Mouse (Mus musculus): Measurements from ENCODE around the gene Mettl16.

Mettl16 gene

GRCm38 (mm10) chr11:74770595-74771207, at the start of gene Mettl16:
Gene Mettl16, plus strand, starts transcription at chr11:74770830.
- DNase-seq (ENCODE audit: low spot score), result peak; percentile 99

- no peak for DNase-seq (ENCODE audit: low spot score)
Measured at GRCm38 (mm10) chr11:74721141-74721540, 49.5 kb upstream of the Mettl16 start.

- DNase-seq (ENCODE audit: low spot score), result no peak
Measured at GRCm38 (mm10) chr11:74721971-74722370, 48.7 kb upstream of the Mettl16 start.

GRCm38 (mm10) chr11:74723357-74724234, 47.0 kb upstream of the Mettl16 start:
- DNase-seq (ENCODE audit: low spot score), result peak; percentile 88

GRCm38 (mm10) chr11:74724235-74724791, 46.3 kb upstream of the Mettl16 start, which contains the start of gene Pafah1b1:
Gene Pafah1b1, minus strand, starts transcription at chr11:74724670.
- DNase-seq (ENCODE audit: low spot score), result peak; percentile 96

- peak; percentile 25 for DNase-seq (ENCODE audit: low spot score)
Measured at GRCm38 (mm10) chr11:74725181-74725580, 45.4 kb upstream of the Mettl16 start.

GRCm38 (mm10) chr11:74734917-74735316, 35.7 kb upstream of the Mettl16 start:
- DNase-seq (ENCODE audit: low spot score), result no peak

- no peak for DNase-seq (ENCODE audit: low spot score)
Measured at GRCm38 (mm10) chr11:74737861-74738260, 32.8 kb upstream of the Mettl16 start.

GRCm38 (mm10) chr11:74748022-74748421, 22.6 kb upstream of the Mettl16 start:
- DNase-seq (ENCODE audit: low spot score), result no peak

- DNase-seq (ENCODE audit: low spot score), result no peak
Measured at GRCm38 (mm10) chr11:74749241-74749640, 21.4 kb upstream of the Mettl16 start.

GRCm38 (mm10) chr11:74750662-74751351, 19.8 kb upstream of the Mettl16 start:
- no peak for DNase-seq (ENCODE audit: low spot score)

GRCm38 (mm10) chr11:74751352-74752066, 19.1 kb upstream of the Mettl16 start:
- no peak for DNase-seq (ENCODE audit: low spot score)

GRCm38 (mm10) chr11:74756631-74757030, 14.0 kb upstream of the Mettl16 start:
- no peak for DNase-seq (ENCODE audit: low spot score)

GRCm38 (mm10) chr11:74761011-74761705, 9.5 kb upstream of the Mettl16 start:
- no peak for DNase-seq (ENCODE audit: low spot score)

- no peak for DNase-seq (ENCODE audit: low spot score)
Measured at GRCm38 (mm10) chr11:74763960-74764625, 6.5 kb upstream of the Mettl16 start.

- DNase-seq (ENCODE audit: low spot score), result no peak
Measured at GRCm38 (mm10) chr11:74767469-74767868, 3.2 kb upstream of the Mettl16 start.

- no peak for DNase-seq (ENCODE audit: low spot score)
Measured at GRCm38 (mm10) chr11:74768045-74768444, 2.6 kb upstream of the Mettl16 start.

- no peak for DNase-seq (ENCODE audit: low spot score)
Measured at GRCm38 (mm10) chr11:74770037-74770436, 593 bp upstream of the Mettl16 start.

GRCm38 (mm10) chr11:74771234-74771633, 604 bp downstream of the Mettl16 start:
- no peak for DNase-seq (ENCODE audit: low spot score)

GRCm38 (mm10) chr11:74771650-74772049, 1.0 kb downstream of the Mettl16 start:
- DNase-seq (ENCODE audit: low spot score), result no peak
